8 mouse cellular contexts compared by ENCODE assay signal in the genomic region with DNA sequence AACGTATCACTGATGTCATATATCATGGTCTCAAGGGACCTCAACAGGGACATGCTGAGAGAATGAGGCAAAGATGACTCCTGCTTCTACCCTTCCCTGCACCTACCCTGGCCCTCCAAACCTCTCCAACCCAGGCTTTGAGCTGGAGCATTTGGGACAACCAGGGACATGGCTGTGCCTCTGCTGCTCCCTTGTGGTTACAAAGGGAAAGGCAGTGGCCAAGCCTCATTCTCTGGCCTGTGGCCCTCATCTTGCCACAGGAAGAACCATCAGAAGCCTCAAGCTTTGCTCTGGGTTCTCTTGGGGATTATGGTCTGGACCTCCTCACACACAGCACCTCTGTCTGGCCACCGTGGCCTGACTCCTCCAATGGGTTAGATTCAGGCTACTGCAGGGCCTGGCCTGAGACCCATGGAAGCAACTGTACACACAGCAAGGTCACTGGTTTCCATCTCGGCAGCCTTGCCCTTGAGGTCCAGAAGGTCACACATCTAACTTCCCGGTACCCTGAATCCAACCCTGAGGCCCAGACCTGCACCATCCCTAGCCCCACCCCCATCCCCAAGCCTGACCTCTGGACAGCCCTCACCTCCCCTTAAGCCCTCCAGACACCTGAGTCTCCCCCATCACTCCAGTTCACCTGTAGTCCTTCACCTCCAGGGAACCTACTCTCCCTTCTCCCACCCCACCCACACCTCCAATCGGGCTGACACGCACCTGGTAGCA. TPM values are rescaled to one million over a fixed set of nuclear protein-coding genes. Genes with fewer than 3 reads are reported as not detected.
DNase-seq lines count a peak whose midpoint lies in the region; ATAC-seq and TF ChIP-seq lines count a peak whose summit lies in the region.

No protein-coding gene starts in this region.

- peaks cover 4% of the 10 kb centered on the region; the same call in 1 of the 2 replicates for H3K9me3 ChIP-seq in liver, embryonic 11.5 days (ENCODE audit: control insufficient read depth, low read length)
- H3K9me3 ChIP-seq in neural tube, embryonic 13.5 days = no peaks in the 10 kb centered on the region
- no peaks in the 10 kb centered on the region for H3K9me3 ChIP-seq in stomach, postnatal 0 days (ENCODE audit: control insufficient read depth, low read length)

- no peak overlapping the region for H3K27ac ChIP-seq in liver, embryonic 11.5 days (ENCODE audit: low read depth, low read length)
- no peak overlapping the region for H3K27ac ChIP-seq in neural tube, embryonic 13.5 days (replicated peaks)
- no peak overlapping the region for H3K27ac ChIP-seq in stomach, postnatal 0 days (replicated peaks)

- H3K27me3 ChIP-seq in liver, embryonic 11.5 days (replicated peaks; ENCODE audit: control insufficient read depth, insufficient read depth, low read length) = no peaks in the 10 kb centered on the region
- H3K27me3 ChIP-seq in neural tube, embryonic 13.5 days = no peaks in the 10 kb centered on the region
- H3K27me3 ChIP-seq in stomach, postnatal 0 days (ENCODE audit: control insufficient read depth, insufficient read depth, low read length) = no peaks in the 10 kb centered on the region

- 53% methylated on average over 6 of the region's 6 CpGs for WGBS in liver, embryonic 11.5 days
- 65% methylated on average over 6 of the region's 6 CpGs for WGBS in neural tube, embryonic 13.5 days
- WGBS in stomach, postnatal 0 days = 67% methylated on average over 6 of the region's 6 CpGs

- no peak overlapping the region for H3K4me2 ChIP-seq in liver, embryonic 11.5 days
- H3K4me2 ChIP-seq in neural tube, embryonic 13.5 days = no peak overlapping the region
- H3K4me2 ChIP-seq in stomach, postnatal 0 days (replicated peaks; ENCODE audit: low read depth) = no peak overlapping the region

- TF ChIP-seq CTCF in stomach, postnatal 0 days (IDR thresholded peaks at IDR 0.05; ENCODE audit: low read depth) = peak; percentile 99

- peak; percentile 74 for DNase-seq in 416B (ENCODE audit: low read depth)
- DNase-seq in adrenal gland, adult 2 months = peak; percentile 80
- DNase-seq in embryo, embryonic 9.5 days (ENCODE audit: extremely low spot score) = peak; percentile 76
- peak; percentile 83 for DNase-seq in heart, adult 8-10 months (ENCODE audit: low spot score)
- DNase-seq in kidney, postnatal 10 days = peak; percentile 87
- peak; percentile 43 for DNase-seq in liver, embryonic 11.5 days (ENCODE audit: low spot score)
- peak; percentile 76 for DNase-seq in stomach, postnatal 0 days (ENCODE audit: low spot score)

- TF ChIP-seq EP300 in stomach, postnatal 0 days (optimal IDR thresholded peaks at IDR 0.05) = no peak

- peak; percentile 60; the same call in 1 of the 2 replicates for ATAC-seq in liver, embryonic 11.5 days (replicated peaks; ENCODE audit: low FRiP score)
- peak; percentile 32; the same call in 1 of the 2 replicates for ATAC-seq in neural tube, embryonic 13.5 days (ENCODE audit: low read depth)
- peak; percentile 75 for ATAC-seq in stomach, postnatal 0 days (ENCODE audit: low FRiP score, low TSS enrichment)

- H3K4me3 ChIP-seq in liver, embryonic 11.5 days (ENCODE audit: low read depth, low read length) = no peak overlapping the region
- no peak overlapping the region for H3K4me3 ChIP-seq in neural tube, embryonic 13.5 days
- no peak overlapping the region for H3K4me3 ChIP-seq in stomach, postnatal 0 days (ENCODE audit: low read depth, low read length)

- H3K36me3 ChIP-seq in liver, embryonic 11.5 days (ENCODE audit: control insufficient read depth, insufficient read depth, low read length) = no peaks in the 10 kb centered on the region
- H3K36me3 ChIP-seq in neural tube, embryonic 13.5 days = no peaks in the 10 kb centered on the region
- H3K36me3 ChIP-seq in stomach, postnatal 0 days (ENCODE audit: control insufficient read depth, insufficient read depth, low read length) = no peaks in the 10 kb centered on the region

- no peak overlapping the region for H3K9ac ChIP-seq in liver, embryonic 11.5 days (ENCODE audit: low read depth, low read length)
- H3K9ac ChIP-seq in neural tube, embryonic 13.5 days = no peak overlapping the region
- no peak overlapping the region for H3K9ac ChIP-seq in stomach, postnatal 0 days (ENCODE audit: low read length)

- no peaks in the 10 kb centered on the region for H3K4me1 ChIP-seq in liver, embryonic 11.5 days (replicated peaks; ENCODE audit: control insufficient read depth, insufficient read depth, low read length)
- peaks cover 8% of the 10 kb centered on the region for H3K4me1 ChIP-seq in neural tube, embryonic 13.5 days (replicated peaks)
- no peaks in the 10 kb centered on the region for H3K4me1 ChIP-seq in stomach, postnatal 0 days (replicated peaks; ENCODE audit: control insufficient read depth, insufficient read depth)

RNA-seq across cellular contexts. Expression of a gene that starts 47.1 kb away (rescaled TPM):
- 10 to 100 TPM; 28.6 to 33.0 TPM for total RNA-seq in adrenal gland, adult 2 months (2021)
- 62.7 and 66.8 TPM in 2 replicates for polyA plus RNA-seq in adrenal gland, adult 2 months (2012; rRNA removed)
- total RNA-seq in heart, adult 8-10 months (2022) = 1 to 10 TPM; 5.8 to 6.9 (median 6.5) TPM
- polyA plus RNA-seq in liver, embryonic 11.5 days (2014; fragmentation: Nextera tagmentation; extraction: Ambion mirVana) = 38.2 and 42.3 TPM in 2 replicates
- polyA plus RNA-seq in neural tube, embryonic 13.5 days (2015; fragmentation: Nextera tagmentation; extraction: Ambion mirVana) = 19.1 and 19.7 TPM in 2 replicates
- 17.0 and 19.4 TPM in 2 replicates for polyA plus RNA-seq in stomach, postnatal 0 days (2015; fragmentation: Nextera tagmentation; extraction: Ambion mirVana)
